Mouse (Mus musculus) layer of hippocampus, postnatal 10 days (tissue): ENCODE measurements around the gene Ppp1r2. TPM values are rescaled to one million over a fixed set of nuclear protein-coding genes. Genes with fewer than 3 reads are reported as not detected.

Experiments
- DNase-seq, 2 experiments: peaks; one replicate each; pipeline ENCODE4 v3.0.0; 2021; ENCODE audit warnings: low spot score in 2 of 2
- total RNA-seq, 2 experiments: library from RNA; stranded (reverse); gene quantifications; 2 replicates each; pipeline ENCODE4 v1.2.3; 2021

Ppp1r2 gene
- total RNA-seq, 2 experiments from 2014 or later: 64.3 to 65.2 TPM

GRCm38 (mm10) chr16:31290751-31291365 is 15.8 kb upstream of the Ppp1r2 start:
- DNase-seq: no peak

- peak; percentile 45 to 57 for DNase-seq
Measured at GRCm38 (mm10) chr16:31290281-31290680, 15.2 kb upstream of the Ppp1r2 start.

- DNase-seq: no peak
Measured at GRCm38 (mm10) chr16:31287712-31288111, 12.6 kb upstream of the Ppp1r2 start.

GRCm38 (mm10) chr16:31286801-31287488 is 11.9 kb upstream of the Ppp1r2 start:
- DNase-seq: no peak

GRCm38 (mm10) chr16:31281981-31282380 is 6.9 kb upstream of the Ppp1r2 start:
- peak; percentile 36 to 65 for DNase-seq

- DNase-seq: no peak
Measured at GRCm38 (mm10) chr16:31280176-31280575, 5.1 kb upstream of the Ppp1r2 start.

- DNase-seq: no peak
Measured at GRCm38 (mm10) chr16:31278581-31278980, 3.5 kb upstream of the Ppp1r2 start.

- DNase-seq: no peak
Measured at GRCm38 (mm10) chr16:31278081-31278480, 3.0 kb upstream of the Ppp1r2 start.

GRCm38 (mm10) chr16:31276962-31277361 is 1.9 kb upstream of the Ppp1r2 start:
- no peak for DNase-seq

- peak; percentile 33 to 38 for DNase-seq
Measured at GRCm38 (mm10) chr16:31276539-31276938, 1.5 kb upstream of the Ppp1r2 start.

GRCm38 (mm10) chr16:31274084-31274483 is 993 bp downstream of the Ppp1r2 start:
- no peak for DNase-seq

- DNase-seq: no peak
Measured at GRCm38 (mm10) chr16:31266692-31267091, 8.4 kb downstream of the Ppp1r2 start.

GRCm38 (mm10) chr16:31256151-31256550 is 18.9 kb downstream of the Ppp1r2 start:
- DNase-seq: no peak

- no peak for DNase-seq
Measured at GRCm38 (mm10) chr16:31255685-31256084, 19.4 kb downstream of the Ppp1r2 start.

GRCm38 (mm10) chr16:31249401-31249800 is 25.7 kb downstream of the Ppp1r2 start:
- DNase-seq: no peak

- no peak for DNase-seq
Measured at GRCm38 (mm10) chr16:31248717-31249116, 26.4 kb downstream of the Ppp1r2 start.

- no peak for DNase-seq
Measured at GRCm38 (mm10) chr16:31247442-31247841, 27.6 kb downstream of the Ppp1r2 start.

- DNase-seq: no peak
Measured at GRCm38 (mm10) chr16:31244053-31244452, 31.0 kb downstream of the Ppp1r2 start.

GRCm38 (mm10) chr16:31241433-31241832 is 33.6 kb downstream of the Ppp1r2 start:
- no peak for DNase-seq

GRCm38 (mm10) chr16:31240569-31240968 is 34.5 kb downstream of the Ppp1r2 start:
- DNase-seq: no peak

GRCm38 (mm10) chr16:31238281-31238680 is 36.8 kb downstream of the Ppp1r2 start:
- no peak for DNase-seq

- DNase-seq: no peak
Measured at GRCm38 (mm10) chr16:31235457-31236310, 39.4 kb downstream of the Ppp1r2 start.
